Mouse (Mus musculus): Measurements from ENCODE around the gene Polr1b. TPM values are rescaled to one million over a fixed set of nuclear protein-coding genes. Genes with fewer than 3 reads are reported as not detected.

The Polr1b gene
- 39.7 and 42.2 TPM in 2 replicates for total RNA-seq (2017)

GRCm38 (mm10) chr2:129100784-129101310 lies at the start of gene Polr1b:
Polr1b (plus strand) TSS chr2:129100995.
- peak; percentile 97 to 98 for ATAC-seq (replicated peaks in 1 of 2; ENCODE audit: insufficient read depth in 1 of 2, low FRiP score in 2 of 2, low TSS enrichment in 1 of 2, low read depth in 1 of 2, poor library complexity in 2 of 2, severe bottlenecking in 2 of 2)

GRCm38 (mm10) chr2:129052451-129052983 lies 48.3 kb upstream of the Polr1b start:
- ATAC-seq (replicated peaks in 1 of 2; ENCODE audit: insufficient read depth in 1 of 2, low FRiP score in 2 of 2, low TSS enrichment in 1 of 2, low read depth in 1 of 2, poor library complexity in 2 of 2, severe bottlenecking in 2 of 2): no peak

- no peak for ATAC-seq (replicated peaks in 1 of 2; ENCODE audit: insufficient read depth in 1 of 2, low FRiP score in 2 of 2, low TSS enrichment in 1 of 2, low read depth in 1 of 2, poor library complexity in 2 of 2, severe bottlenecking in 2 of 2)
Observed at GRCm38 (mm10) chr2:129055741-129056140, 45.1 kb upstream of the Polr1b start.

GRCm38 (mm10) chr2:129056597-129056996 lies 44.2 kb upstream of the Polr1b start:
- ATAC-seq (replicated peaks in 1 of 2; ENCODE audit: insufficient read depth in 1 of 2, low FRiP score in 2 of 2, low TSS enrichment in 1 of 2, low read depth in 1 of 2, poor library complexity in 2 of 2, severe bottlenecking in 2 of 2): no peak

GRCm38 (mm10) chr2:129057256-129057655 lies 43.5 kb upstream of the Polr1b start:
- no peak for ATAC-seq (replicated peaks in 1 of 2; ENCODE audit: insufficient read depth in 1 of 2, low FRiP score in 2 of 2, low TSS enrichment in 1 of 2, low read depth in 1 of 2, poor library complexity in 2 of 2, severe bottlenecking in 2 of 2)

GRCm38 (mm10) chr2:129057920-129058361 lies 42.9 kb upstream of the Polr1b start:
- ATAC-seq (replicated peaks in 1 of 2; ENCODE audit: insufficient read depth in 1 of 2, low FRiP score in 2 of 2, low TSS enrichment in 1 of 2, low read depth in 1 of 2, poor library complexity in 2 of 2, severe bottlenecking in 2 of 2): no peak

- no peak for ATAC-seq (replicated peaks in 1 of 2; ENCODE audit: insufficient read depth in 1 of 2, low FRiP score in 2 of 2, low TSS enrichment in 1 of 2, low read depth in 1 of 2, poor library complexity in 2 of 2, severe bottlenecking in 2 of 2)
Observed at GRCm38 (mm10) chr2:129061456-129062059, 39.2 kb upstream of the Polr1b start.

- peak; percentile 40 to 79 for ATAC-seq (replicated peaks in 1 of 2; ENCODE audit: insufficient read depth in 1 of 2, low FRiP score in 2 of 2, low TSS enrichment in 1 of 2, low read depth in 1 of 2, poor library complexity in 2 of 2, severe bottlenecking in 2 of 2)
Observed at GRCm38 (mm10) chr2:129065437-129066282, 35.1 kb upstream of the Polr1b start, which contains the start of gene Ttl. Ttl (plus strand) TSS chr2:129065942.

GRCm38 (mm10) chr2:129066326-129066725 lies 34.5 kb upstream of the Polr1b start:
- peak; percentile 66 to 82 for ATAC-seq (replicated peaks in 1 of 2; ENCODE audit: insufficient read depth in 1 of 2, low FRiP score in 2 of 2, low TSS enrichment in 1 of 2, low read depth in 1 of 2, poor library complexity in 2 of 2, severe bottlenecking in 2 of 2)

- ATAC-seq (replicated peaks in 1 of 2; ENCODE audit: insufficient read depth in 1 of 2, low FRiP score in 2 of 2, low TSS enrichment in 1 of 2, low read depth in 1 of 2, poor library complexity in 2 of 2, severe bottlenecking in 2 of 2): no peak
Observed at GRCm38 (mm10) chr2:129070296-129070695, 30.5 kb upstream of the Polr1b start.

GRCm38 (mm10) chr2:129078313-129078712 lies 22.5 kb upstream of the Polr1b start:
- ATAC-seq (replicated peaks in 1 of 2; ENCODE audit: insufficient read depth in 1 of 2, low FRiP score in 2 of 2, low TSS enrichment in 1 of 2, low read depth in 1 of 2, poor library complexity in 2 of 2, severe bottlenecking in 2 of 2): no peak

- ATAC-seq (replicated peaks in 1 of 2; ENCODE audit: insufficient read depth in 1 of 2, low FRiP score in 2 of 2, low TSS enrichment in 1 of 2, low read depth in 1 of 2, poor library complexity in 2 of 2, severe bottlenecking in 2 of 2): no peak
Observed at GRCm38 (mm10) chr2:129079194-129079593, 21.6 kb upstream of the Polr1b start.

GRCm38 (mm10) chr2:129081097-129081496 lies 19.7 kb upstream of the Polr1b start:
- ATAC-seq (replicated peaks in 1 of 2; ENCODE audit: insufficient read depth in 1 of 2, low FRiP score in 2 of 2, low TSS enrichment in 1 of 2, low read depth in 1 of 2, poor library complexity in 2 of 2, severe bottlenecking in 2 of 2): no peak

- ATAC-seq (replicated peaks in 1 of 2; ENCODE audit: insufficient read depth in 1 of 2, low FRiP score in 2 of 2, low TSS enrichment in 1 of 2, low read depth in 1 of 2, poor library complexity in 2 of 2, severe bottlenecking in 2 of 2): no peak
Observed at GRCm38 (mm10) chr2:129083514-129083913, 17.3 kb upstream of the Polr1b start.

- ATAC-seq (replicated peaks in 1 of 2; ENCODE audit: insufficient read depth in 1 of 2, low FRiP score in 2 of 2, low TSS enrichment in 1 of 2, low read depth in 1 of 2, poor library complexity in 2 of 2, severe bottlenecking in 2 of 2): no peak
Observed at GRCm38 (mm10) chr2:129084959-129085358, 15.8 kb upstream of the Polr1b start.

GRCm38 (mm10) chr2:129087520-129087919 lies 13.3 kb upstream of the Polr1b start:
- ATAC-seq (replicated peaks in 1 of 2; ENCODE audit: insufficient read depth in 1 of 2, low FRiP score in 2 of 2, low TSS enrichment in 1 of 2, low read depth in 1 of 2, poor library complexity in 2 of 2, severe bottlenecking in 2 of 2): no peak

- no peak for ATAC-seq (replicated peaks in 1 of 2; ENCODE audit: insufficient read depth in 1 of 2, low FRiP score in 2 of 2, low TSS enrichment in 1 of 2, low read depth in 1 of 2, poor library complexity in 2 of 2, severe bottlenecking in 2 of 2)
Observed at GRCm38 (mm10) chr2:129090370-129090769, 10.4 kb upstream of the Polr1b start.

- no peak for ATAC-seq (replicated peaks in 1 of 2; ENCODE audit: insufficient read depth in 1 of 2, low FRiP score in 2 of 2, low TSS enrichment in 1 of 2, low read depth in 1 of 2, poor library complexity in 2 of 2, severe bottlenecking in 2 of 2)
Observed at GRCm38 (mm10) chr2:129092810-129093209, 8.0 kb upstream of the Polr1b start.

Measured in hematopoietic stem cell, adult 5-6 weeks (primary cell).